Mouse (Mus musculus): Measurements from ENCODE around the gene Gtf2i. TPM values are rescaled to one million over a fixed set of nuclear protein-coding genes. Genes with fewer than 3 reads are reported as not detected.
"Not testable (repeated sequence)": the region's sequence is repeated elsewhere in the genome, so short reads cannot be mapped to it uniquely, and the experiment has no call there.

Gtf2i gene
- polyA plus RNA-seq (2014; fragmentation: Nextera tagmentation; extraction: Ambion mirVana) = 211 and 222 TPM in 2 replicates

DNA sequence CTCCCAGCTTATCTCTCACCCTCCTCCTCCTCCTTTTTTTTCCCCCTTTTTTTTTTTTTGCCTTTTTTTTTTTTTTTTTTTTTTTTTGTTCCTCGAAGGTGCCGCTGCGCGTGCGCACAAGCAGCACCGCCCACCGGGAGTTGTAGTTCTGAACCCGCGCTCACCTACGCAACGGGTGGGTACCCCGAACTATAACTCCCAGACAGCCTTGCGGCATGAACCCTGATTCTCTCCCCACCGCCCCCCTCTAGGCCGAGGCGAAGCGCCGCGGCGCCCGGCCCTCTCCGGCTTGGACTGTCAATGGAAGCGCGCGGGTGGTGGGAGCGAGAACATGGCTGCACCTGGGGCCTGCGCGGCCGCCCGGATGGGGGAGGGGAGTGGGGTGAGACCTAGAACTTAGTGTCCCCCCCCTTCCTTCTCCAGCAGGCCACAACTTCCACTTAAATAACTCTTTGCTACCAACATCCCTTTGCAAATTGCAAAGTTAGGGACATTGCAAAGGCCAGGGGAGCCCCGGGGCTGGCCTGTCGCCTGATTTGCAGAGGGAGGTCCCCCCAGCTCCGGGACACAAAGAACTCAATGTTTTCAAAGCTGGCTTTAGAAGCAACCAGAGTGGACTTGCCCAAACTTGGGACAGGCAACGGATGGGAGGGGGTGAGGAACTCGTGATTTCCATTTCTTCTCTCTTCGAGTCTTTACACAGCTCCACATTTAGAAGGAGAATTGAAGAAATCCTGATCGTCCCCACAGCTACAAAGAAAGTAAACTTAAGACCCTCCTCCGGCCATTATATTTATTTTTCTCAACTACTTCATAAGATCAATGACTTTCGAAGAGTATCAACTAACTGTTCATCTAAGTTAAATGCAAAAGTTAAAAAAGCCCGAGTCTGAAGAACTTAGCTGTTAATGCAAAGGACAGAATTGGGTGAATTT lies at the start of gene Gtf2i:
Gene Gtf2i, minus strand, starts transcription at position 73 of the 935 bp plus-strand sequence.
- ATAC-seq (ENCODE audit: insufficient number of reproducible peaks, low FRiP score, low TSS enrichment, low read depth) (peak; percentile 90), DNase-seq (ENCODE audit: low spot score) (peak; percentile 98)
- no peaks in the 10 kb centered on the region for H3K9me3 ChIP-seq (ENCODE audit: control insufficient read depth, low read length)
- H3K27ac ChIP-seq (replicated peaks; ENCODE audit: low read depth, low read length) = peak within 1 kb of the TSS; percentile 100
- H3K4me2 ChIP-seq (ENCODE audit: low read depth, severe bottlenecking) = peak within 1 kb of the TSS; percentile 75
- peaks cover 5% of the 10 kb centered on the region for H3K4me1 ChIP-seq (ENCODE audit: control insufficient read depth, insufficient read depth, low read length)
- H3K9ac ChIP-seq (ENCODE audit: low read length) = peak within 1 kb of the TSS; percentile 99
- peaks cover 6% of the 10 kb centered on the region for H3K36me3 ChIP-seq (ENCODE audit: control insufficient read depth, insufficient read depth, low read length)
- H3K4me3 ChIP-seq (ENCODE audit: low read depth, low read length) = peak within 1 kb of the TSS; percentile 76
- no peaks in the 10 kb centered on the region for H3K27me3 ChIP-seq (ENCODE audit: control insufficient read depth, insufficient read depth, low read length)
- WGBS = 1% methylated on average over 40 of the region's 40 CpGs

DNA sequence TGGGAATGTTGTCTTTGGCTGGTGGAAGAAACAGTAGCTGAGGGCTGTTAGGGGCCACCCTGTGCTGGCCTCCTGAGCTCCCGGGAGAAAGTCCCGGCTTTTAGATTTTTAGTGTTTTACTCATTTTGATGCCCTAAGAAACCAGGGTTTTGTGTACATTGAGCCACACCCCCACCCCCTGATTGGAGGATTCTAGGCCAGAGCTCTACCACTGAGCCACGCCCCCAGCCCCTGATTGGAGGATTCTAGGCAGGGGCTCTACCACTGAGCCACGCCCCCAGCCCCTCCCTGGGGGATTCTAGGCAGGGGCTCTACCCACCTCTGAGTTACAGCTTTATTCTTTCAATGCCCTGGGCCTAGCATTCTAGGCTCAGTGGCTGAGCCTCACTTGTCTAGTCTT lies 44.5 kb upstream of the Gtf2i start:
- Histone ChIP-seq H3K4me3 (ENCODE audit: low read depth, low read length) (no peak overlapping the region), H3K4me1 (ENCODE audit: control insufficient read depth, insufficient read depth, low read length) (no peaks in the 10 kb centered on the region), H3K4me2 (ENCODE audit: low read depth, severe bottlenecking) (no peak overlapping the region), H3K27ac (replicated peaks; ENCODE audit: low read depth, low read length) (no peak overlapping the region), H3K27me3 (ENCODE audit: control insufficient read depth, insufficient read depth, low read length) (no peaks in the 10 kb centered on the region), H3K9me3 (ENCODE audit: control insufficient read depth, low read length) (no peaks in the 10 kb centered on the region), H3K9ac (ENCODE audit: low read length) (no peak overlapping the region), H3K36me3 (ENCODE audit: control insufficient read depth, insufficient read depth, low read length) (peaks cover 38% of the 10 kb centered on the region)
- DNase-seq (ENCODE audit: low spot score) (no peak), ATAC-seq (ENCODE audit: insufficient number of reproducible peaks, low FRiP score, low TSS enrichment, low read depth) (no peak)
- 87% methylated on average over 4 of the region's 4 CpGs for whole genome bisulfite sequencing

DNA sequence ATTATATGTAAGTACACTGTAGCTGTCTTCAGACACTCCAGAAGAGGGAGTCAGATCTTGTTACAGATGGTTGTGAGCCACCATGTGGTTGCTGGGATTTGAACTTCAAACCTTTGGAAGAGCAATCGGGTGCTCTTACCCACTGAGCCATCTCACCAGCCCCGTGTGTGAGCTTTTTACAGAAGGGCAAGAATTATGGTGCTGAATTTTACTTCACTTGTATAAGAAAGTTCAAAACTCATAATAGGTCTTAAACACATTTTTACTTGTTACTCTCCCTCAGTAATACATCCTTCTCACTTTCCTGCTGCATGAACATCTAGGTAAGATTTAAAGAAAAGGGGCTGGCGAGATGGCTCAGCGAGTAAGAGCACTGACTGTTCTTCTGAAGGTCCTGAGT lies 40.8 kb upstream of the Gtf2i start:
- not testable (repeated sequence) for H3K4me2 ChIP-seq (ENCODE audit: low read depth, severe bottlenecking); H3K4me3 ChIP-seq (ENCODE audit: low read depth, low read length); H3K27me3 ChIP-seq (ENCODE audit: control insufficient read depth, insufficient read depth, low read length); H3K4me1 ChIP-seq (ENCODE audit: control insufficient read depth, insufficient read depth, low read length); H3K9ac ChIP-seq (ENCODE audit: low read length); ATAC-seq (ENCODE audit: insufficient number of reproducible peaks, low FRiP score, low TSS enrichment, low read depth); H3K27ac ChIP-seq (replicated peaks; ENCODE audit: low read depth, low read length); DNase-seq (ENCODE audit: low spot score); H3K9me3 ChIP-seq (ENCODE audit: control insufficient read depth, low read length)
- peaks cover 21% of the 10 kb centered on the region for H3K36me3 ChIP-seq (ENCODE audit: control insufficient read depth, insufficient read depth, low read length)
- WGBS = 87% methylated on average over 4 of the region's 4 CpGs

- H3K4me1 ChIP-seq (ENCODE audit: control insufficient read depth, insufficient read depth, low read length) = no peaks in the 10 kb centered on the region
- no peak overlapping the region for H3K9ac ChIP-seq (ENCODE audit: low read length)
- H3K27ac ChIP-seq (replicated peaks; ENCODE audit: low read depth, low read length) = no peak overlapping the region
- H3K4me2 ChIP-seq (ENCODE audit: low read depth, severe bottlenecking) = no peak overlapping the region
- H3K27me3 ChIP-seq (ENCODE audit: control insufficient read depth, insufficient read depth, low read length) = no peaks in the 10 kb centered on the region
- no peak for DNase-seq (ENCODE audit: low spot score)
- no peak overlapping the region for H3K4me3 ChIP-seq (ENCODE audit: low read depth, low read length)
- no peaks in the 10 kb centered on the region for H3K9me3 ChIP-seq (ENCODE audit: control insufficient read depth, low read length)
- H3K36me3 ChIP-seq (ENCODE audit: control insufficient read depth, insufficient read depth, low read length) = peaks cover 5% of the 10 kb centered on the region; the same call in 1 of the 2 replicates
- WGBS = 68% methylated on average over 4 of the region's 4 CpGs
- ATAC-seq (ENCODE audit: insufficient number of reproducible peaks, low FRiP score, low TSS enrichment, low read depth) = no peak
Measured at GRCm38 (mm10) chr5:134353117-134353516, 38.6 kb upstream of the Gtf2i start.

GRCm38 (mm10) chr5:134352527-134353001 lies 38.0 kb upstream of the Gtf2i start:
- Histone ChIP-seq H3K9me3 (ENCODE audit: control insufficient read depth, low read length) (no peaks in the 10 kb centered on the region), H3K36me3 (ENCODE audit: control insufficient read depth, insufficient read depth, low read length) (peaks cover 3% of the 10 kb centered on the region; the same call in 1 of the 2 replicates), H3K27ac (replicated peaks; ENCODE audit: low read depth, low read length) (no peak overlapping the region), H3K9ac (ENCODE audit: low read length) (no peak overlapping the region), H3K4me1 (ENCODE audit: control insufficient read depth, insufficient read depth, low read length) (no peaks in the 10 kb centered on the region), H3K4me3 (ENCODE audit: low read depth, low read length) (no peak overlapping the region), H3K27me3 (ENCODE audit: control insufficient read depth, insufficient read depth, low read length) (no peaks in the 10 kb centered on the region), H3K4me2 (ENCODE audit: low read depth, severe bottlenecking) (no peak overlapping the region)
- WGBS = 85% methylated on average over 3 of the region's 3 CpGs
- ATAC-seq (ENCODE audit: insufficient number of reproducible peaks, low FRiP score, low TSS enrichment, low read depth) (no peak), DNase-seq (ENCODE audit: low spot score) (no peak)

DNA sequence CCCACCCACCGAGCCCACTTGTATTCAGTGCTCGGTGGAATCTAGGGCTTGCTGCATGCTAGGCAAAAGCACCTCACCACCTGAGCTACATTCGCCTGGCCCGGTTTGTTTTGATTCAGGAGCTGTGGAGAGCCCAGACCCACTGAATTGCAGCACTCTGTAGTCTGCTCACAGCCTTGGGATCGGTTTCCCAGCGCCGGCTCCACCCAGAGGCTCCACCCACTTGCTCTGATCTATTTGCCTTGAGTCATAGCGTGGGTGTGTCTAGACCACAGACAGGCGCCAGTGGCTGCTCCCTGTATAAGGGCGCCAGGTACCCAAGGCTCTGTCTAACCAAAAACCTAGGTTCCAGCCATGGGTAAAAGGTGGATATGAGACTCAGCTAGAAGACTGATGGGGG lies 36.1 kb upstream of the Gtf2i start:
- ATAC-seq (ENCODE audit: insufficient number of reproducible peaks, low FRiP score, low TSS enrichment, low read depth) = peak; percentile 85
- DNase-seq (ENCODE audit: low spot score) = peak; percentile 71
- no peaks in the 10 kb centered on the region for H3K4me1 ChIP-seq (ENCODE audit: control insufficient read depth, insufficient read depth, low read length)
- no peak overlapping the region for H3K27ac ChIP-seq (replicated peaks; ENCODE audit: low read depth, low read length)
- no peaks in the 10 kb centered on the region for H3K27me3 ChIP-seq (ENCODE audit: control insufficient read depth, insufficient read depth, low read length)
- no peak overlapping the region for H3K9ac ChIP-seq (ENCODE audit: low read length)
- no peaks in the 10 kb centered on the region for H3K9me3 ChIP-seq (ENCODE audit: control insufficient read depth, low read length)
- H3K4me2 ChIP-seq (ENCODE audit: low read depth, severe bottlenecking) = no peak overlapping the region
- no peaks in the 10 kb centered on the region for H3K36me3 ChIP-seq (ENCODE audit: control insufficient read depth, insufficient read depth, low read length)
- WGBS = 17% methylated on average over 10 of the region's 10 CpGs
- no peak overlapping the region for H3K4me3 ChIP-seq (ENCODE audit: low read depth, low read length)

GRCm38 (mm10) chr5:134347066-134347465 lies 32.5 kb upstream of the Gtf2i start:
- Histone ChIP-seq H3K27me3 (ENCODE audit: control insufficient read depth, insufficient read depth, low read length) (no peaks in the 10 kb centered on the region), H3K9me3 (ENCODE audit: control insufficient read depth, low read length) (no peaks in the 10 kb centered on the region), H3K4me2 (ENCODE audit: low read depth, severe bottlenecking) (no peak overlapping the region), H3K27ac (replicated peaks; ENCODE audit: low read depth, low read length) (no peak overlapping the region), H3K9ac (ENCODE audit: low read length) (no peak overlapping the region), H3K36me3 (ENCODE audit: control insufficient read depth, insufficient read depth, low read length) (no peaks in the 10 kb centered on the region), H3K4me1 (ENCODE audit: control insufficient read depth, insufficient read depth, low read length) (no peaks in the 10 kb centered on the region), H3K4me3 (ENCODE audit: low read depth, low read length) (no peak overlapping the region)
- ATAC-seq (ENCODE audit: insufficient number of reproducible peaks, low FRiP score, low TSS enrichment, low read depth) (no peak), DNase-seq (ENCODE audit: low spot score) (no peak)
- 80% methylated on average over 2 of the region's 2 CpGs for WGBS

DNA sequence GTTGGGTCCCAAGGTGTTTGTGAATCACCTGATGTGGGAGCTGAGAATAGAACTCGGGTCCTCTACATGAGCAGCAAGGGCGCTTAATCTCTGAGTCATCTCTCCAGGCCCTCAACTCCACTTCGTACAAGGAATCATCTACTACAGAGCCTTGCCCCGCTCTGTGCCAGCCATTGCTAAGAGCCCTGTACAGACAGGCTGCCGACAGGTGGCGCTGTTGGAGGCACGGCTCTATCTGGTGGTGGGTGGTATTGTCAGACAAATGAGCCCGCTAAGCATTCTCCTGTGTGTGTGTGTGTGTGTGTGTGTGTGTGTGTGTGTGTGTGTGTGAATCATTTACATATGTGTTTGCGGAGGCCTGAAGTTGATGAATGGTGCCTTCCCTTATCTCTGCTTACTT lies 30.9 kb upstream of the Gtf2i start:
- 88% methylated on average over 9 of the region's 9 CpGs for WGBS
- Histone ChIP-seq H3K4me3 (ENCODE audit: low read depth, low read length) (no peak overlapping the region), H3K9ac (ENCODE audit: low read length) (no peak overlapping the region), H3K36me3 (ENCODE audit: control insufficient read depth, insufficient read depth, low read length) (no peaks in the 10 kb centered on the region), H3K4me1 (ENCODE audit: control insufficient read depth, insufficient read depth, low read length) (no peaks in the 10 kb centered on the region), H3K4me2 (ENCODE audit: low read depth, severe bottlenecking) (no peak overlapping the region), H3K27ac (replicated peaks; ENCODE audit: low read depth, low read length) (no peak overlapping the region), H3K27me3 (ENCODE audit: control insufficient read depth, insufficient read depth, low read length) (no peaks in the 10 kb centered on the region), H3K9me3 (ENCODE audit: control insufficient read depth, low read length) (no peaks in the 10 kb centered on the region)
- ATAC-seq (ENCODE audit: insufficient number of reproducible peaks, low FRiP score, low TSS enrichment, low read depth) (no peak), DNase-seq (ENCODE audit: low spot score) (no peak)

Data from limb, embryonic 11.5 days (tissue).